Mouse (Mus musculus) midbrain, embryonic 14.5 days (tissue): ENCODE measurements around the gene Ahdc1. TPM values are rescaled to one million over a fixed set of nuclear protein-coding genes. Genes with fewer than 3 reads are reported as not detected.

ENCODE experiments used
- ATAC-seq: fragments of 200-750 bp; cut with Nextera tagmentation; 2 replicates; pipeline ENCODE4 v1.8.0; 2017; ENCODE audit warnings: moderate number of reproducible peaks, moderate library complexity; ENCODE audit not compliant: low FRiP score, low TSS enrichment
- DNase-seq: peaks from one replicate; pipeline ENCODE4 v3.0.0-alpha.2; 2015
- H3K27ac ChIP-seq: fragments of 300-500 bp; sonication (generic); replicated peaks from 2 replicates; pipeline ENCODE4 v1.5.1; 2014; ENCODE audit warnings: mild to moderate bottlenecking, low read depth, low read length, moderate library complexity
- H3K27me3 ChIP-seq: fragments of 300-500 bp; sonication (generic); 2 replicates; pipeline ENCODE4 v1.6.1; 2014; ENCODE audit warnings: low read length, control low read depth, mixed read lengths; ENCODE audit not compliant: control insufficient read depth, insufficient read depth
- H3K36me3 ChIP-seq: fragments of 300-500 bp; sonication (generic); 2 replicates; pipeline ENCODE4 v1.6.1; 2014; ENCODE audit warnings: low read length, control low read depth; ENCODE audit not compliant: control insufficient read depth, insufficient read depth
- H3K4me1 ChIP-seq: fragments of 300-500 bp; sonication (generic); 2 replicates; pipeline ENCODE4 v1.6.1; 2014; ENCODE audit warnings: mild to moderate bottlenecking, antibody characterized with exemption, low read length, control low read depth; ENCODE audit not compliant: control insufficient read depth, insufficient read depth
- H3K4me2 ChIP-seq: fragments of 300-500 bp; sonication (generic); 2 replicates; pipeline ENCODE4 v1.6.1; 2014; ENCODE audit warnings: mild to moderate bottlenecking, low read length, moderate library complexity
- H3K4me3 ChIP-seq: fragments of 300-500 bp; sonication (generic); replicated peaks from 2 replicates; pipeline ENCODE4 v1.5.1; 2014; ENCODE audit warnings: low read depth, low read length
- H3K9ac ChIP-seq: fragments of 300-500 bp; sonication (generic); replicated peaks from 2 replicates; pipeline ENCODE4 v1.6.1; 2014; ENCODE audit warnings: mild to moderate bottlenecking, low read length, moderate library complexity
- H3K9me3 ChIP-seq: fragments of 300-500 bp; sonication (generic); 2 replicates; pipeline ENCODE4 v1.6.1; 2016; ENCODE audit warnings: low read length, control low read depth, mixed read lengths; ENCODE audit not compliant: control insufficient read depth
- WGBS: fragments of 180-500 bp; shearing (Covaris S2); extraction: QIAGEN DNeasy Blood & Tissue Kit; methylation state at CpG from one replicate; pipeline ENCODE4 v1.1.7; 2014; 5-methylcytosine and 5-hydroxymethylcytosine counted together
- polyA plus RNA-seq: library from polyadenylated mRNA; unstranded; fragments of >200 nt; fragmentation: Nextera tagmentation; extraction: Ambion mirVana; gene quantifications from 2 replicates; pipeline ENCODE4 v1.2.1, GENCODE M21; 2014

The Ahdc1 gene
- polyA plus RNA-seq, 1 experiment from 2014 or later: 13.0 TPM

GRCm38 (mm10) chr4:133064791-133065190 lies 53.7 kb downstream of the Ahdc1 start:
- Histone ChIP-seq H3K4me1 (no peaks in the 10 kb centered on the region), H3K4me2 (no peak overlapping the region), H3K27me3 (no peaks in the 10 kb centered on the region), H3K9me3 (no peaks in the 10 kb centered on the region), H3K27ac (no peak overlapping the region), H3K36me3 (peaks cover 75% of the 10 kb centered on the region), H3K9ac (no peak overlapping the region), H3K4me3 (no peak overlapping the region)
- no peak for DNase-seq
- no peak for ATAC-seq
- 98% methylated on average over 19 of the region's 19 CpGs for WGBS

DNA sequence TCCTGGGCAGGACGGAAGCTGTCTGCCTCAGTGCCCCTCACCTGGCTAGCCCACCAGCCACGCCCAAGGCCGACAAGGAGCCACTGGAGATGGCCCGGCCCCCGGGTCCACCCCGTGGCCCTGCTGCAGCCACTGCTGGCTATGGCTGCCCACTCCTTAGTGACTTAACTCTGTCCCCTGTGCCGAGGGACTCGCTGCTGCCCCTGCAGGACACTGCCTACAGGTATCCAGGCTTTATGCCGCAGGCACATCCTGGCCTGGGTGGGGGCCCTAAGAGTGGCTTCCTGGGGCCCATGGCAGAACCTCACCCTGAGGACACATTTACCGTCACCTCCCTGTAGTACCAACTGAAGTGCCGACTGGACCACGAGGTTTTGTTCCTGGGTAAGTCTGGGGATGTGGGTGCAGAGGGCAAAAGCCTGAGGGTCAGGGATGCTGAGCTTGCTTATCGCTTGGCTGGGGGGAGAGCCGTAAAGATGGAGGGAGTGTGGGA lies 54.9 kb downstream of the Ahdc1 start:
- Histone ChIP-seq H3K9ac (no peak overlapping the region), H3K4me1 (no peaks in the 10 kb centered on the region), H3K4me3 (no peak overlapping the region), H3K27ac (no peak overlapping the region), H3K9me3 (no peaks in the 10 kb centered on the region), H3K36me3 (peaks cover 74% of the 10 kb centered on the region), H3K4me2 (no peak overlapping the region), H3K27me3 (no peaks in the 10 kb centered on the region)
- ATAC-seq (no peak), DNase-seq (no peak)
- WGBS: 94% methylated on average over 14 of the region's 14 CpGs

- Histone ChIP-seq H3K4me3 (no peak overlapping the region), H3K4me1 (peaks cover 10% of the 10 kb centered on the region)
- DNase-seq: no peak
These were observed 57.5 kb downstream of the Ahdc1 start for GRCm38 (mm10) chr4:133068400-133069138.

DNA sequence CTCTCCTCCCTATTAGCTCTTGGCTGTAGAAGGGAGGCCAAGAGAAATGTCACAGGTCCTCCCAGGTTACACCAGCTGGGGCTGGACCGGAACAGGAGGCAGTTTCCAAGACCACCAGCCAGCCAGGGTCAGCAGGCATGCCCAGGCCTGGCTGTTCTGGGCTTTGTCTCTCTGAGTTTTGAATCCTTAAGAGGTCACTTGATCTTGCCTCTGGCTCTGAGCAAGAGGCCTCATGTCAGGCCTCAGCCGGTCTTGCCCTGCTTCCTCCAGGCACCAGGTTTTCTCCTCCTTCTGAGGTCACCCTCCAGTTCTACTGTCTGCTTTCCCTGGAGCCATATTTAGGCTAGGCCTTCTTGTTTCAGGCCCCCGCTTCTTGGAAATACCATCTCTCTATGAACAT lies 59.3 kb downstream of the Ahdc1 start:
- H3K9me3 ChIP-seq: no peaks in the 10 kb centered on the region
- peaks cover 27% of the 10 kb centered on the region for H3K4me1 ChIP-seq
- 0 out of 2 replicates have a peak overlapping the region, but pooled peaks have one; percentile 2 for H3K9ac ChIP-seq
- no peaks in the 10 kb centered on the region for H3K27me3 ChIP-seq
- H3K4me2 ChIP-seq: no peak overlapping the region
- H3K36me3 ChIP-seq: peaks cover 37% of the 10 kb centered on the region
- ATAC-seq (no peak), DNase-seq (no peak)
- no peak overlapping the region for H3K4me3 ChIP-seq
- WGBS: 88% methylated on average over 3 of the region's 3 CpGs
- no peak overlapping the region; the same call in 1 of the 2 replicates for H3K27ac ChIP-seq

More at GRCm38 (mm10) chr4:133068400-133069138, 57.5 kb downstream of the Ahdc1 start:
- ATAC-seq: no peak
- Histone ChIP-seq H3K9me3 (no peaks in the 10 kb centered on the region), H3K9ac (no peak overlapping the region), H3K27ac (0 out of 2 replicates have a peak overlapping the region, but pooled peaks have one; percentile 6), H3K36me3 (peaks cover 52% of the 10 kb centered on the region), H3K27me3 (no peaks in the 10 kb centered on the region), H3K4me2 (no peak overlapping the region)
- WGBS: 70% methylated on average over 12 of the region's 12 CpGs

GRCm38 (mm10) chr4:133070821-133071372 lies 59.8 kb downstream of the Ahdc1 start:
- Histone ChIP-seq H3K9me3 (no peaks in the 10 kb centered on the region), H3K36me3 (peaks cover 32% of the 10 kb centered on the region), H3K27ac (no peak overlapping the region; the same call in 1 of the 2 replicates), H3K27me3 (no peaks in the 10 kb centered on the region), H3K9ac (no peak overlapping the region), H3K4me2 (no peak overlapping the region), H3K4me1 (peaks cover 27% of the 10 kb centered on the region), H3K4me3 (no peak overlapping the region)
- ATAC-seq (no peak), DNase-seq (no peak)
- 95% methylated on average over 5 of the region's 5 CpGs for WGBS

DNA sequence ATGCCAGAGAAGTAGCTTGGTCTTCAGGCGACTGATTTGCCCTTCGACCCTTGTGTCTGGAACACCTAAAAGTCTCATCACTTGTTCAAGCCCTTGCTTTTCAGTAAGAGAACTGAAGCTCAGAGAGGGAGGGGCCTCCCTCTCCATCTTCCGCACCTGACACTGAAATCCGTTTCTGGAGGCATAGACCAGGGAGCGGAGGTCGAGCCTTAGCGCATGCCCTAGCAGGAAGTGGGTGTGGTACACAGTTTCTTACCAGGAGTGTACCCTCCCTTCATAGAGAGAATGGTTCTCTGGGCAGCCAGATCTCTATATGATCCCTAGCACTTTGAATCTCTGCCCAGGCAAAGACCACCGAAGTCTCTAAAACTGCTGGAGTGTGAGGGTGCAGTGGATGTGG lies 62.1 kb downstream of the Ahdc1 start:
- peaks cover 27% of the 10 kb centered on the region for H3K4me1 ChIP-seq
- H3K27ac ChIP-seq: peak overlapping the region; percentile 77
- H3K9me3 ChIP-seq: no peaks in the 10 kb centered on the region
- no peak overlapping the region for H3K9ac ChIP-seq
- ATAC-seq (no peak), DNase-seq (no peak)
- H3K36me3 ChIP-seq: peaks cover 27% of the 10 kb centered on the region; the same call in 1 of the 2 replicates
- H3K4me2 ChIP-seq: no peak overlapping the region
- no peaks in the 10 kb centered on the region for H3K27me3 ChIP-seq
- H3K4me3 ChIP-seq: no peak overlapping the region
- 55% methylated on average over 8 of the region's 8 CpGs for WGBS

DNA sequence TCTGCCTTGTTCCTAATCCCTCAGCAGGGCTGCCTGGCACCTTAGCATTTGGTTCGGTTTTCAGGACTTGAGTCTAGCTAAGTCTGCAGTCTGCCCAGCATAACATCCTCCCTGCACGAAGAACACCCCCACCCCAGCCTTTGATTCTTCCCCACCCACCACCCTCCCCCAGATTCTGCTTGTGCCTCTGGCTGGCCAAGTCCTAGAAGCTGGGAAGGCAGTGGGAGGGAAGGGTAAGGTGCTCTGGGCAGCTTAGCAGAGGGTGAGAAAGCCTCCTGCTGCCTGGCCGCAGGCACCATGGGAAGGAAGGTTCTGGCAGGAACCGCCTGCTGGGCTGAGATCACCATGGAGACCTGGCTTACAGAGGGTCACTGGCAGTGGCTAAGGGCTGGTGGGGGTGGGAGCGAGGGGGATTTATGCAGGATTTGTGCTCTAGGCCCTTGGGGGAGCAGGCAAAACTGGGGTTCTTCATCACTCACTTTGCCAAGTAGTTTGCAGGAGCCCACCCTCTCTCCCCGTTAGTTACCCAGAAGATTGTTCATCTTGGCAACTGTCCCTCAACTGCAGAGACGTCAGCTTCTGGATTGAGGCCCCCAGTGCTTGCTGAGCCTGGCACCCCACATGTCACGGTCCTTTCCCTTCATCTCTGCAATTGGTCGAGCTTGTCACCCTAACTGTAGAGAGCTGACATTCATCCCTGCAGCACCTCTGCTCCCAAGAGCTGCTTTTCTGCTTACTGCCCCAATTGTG lies 63.2 kb downstream of the Ahdc1 start:
- Histone ChIP-seq H3K4me2 (peak overlapping the region; percentile 3; the same call in 1 of the 2 replicates), H3K4me1 (peaks cover 30% of the 10 kb centered on the region)
- peak; percentile 55; the same call in 1 of the 2 replicates for ATAC-seq

DNA sequence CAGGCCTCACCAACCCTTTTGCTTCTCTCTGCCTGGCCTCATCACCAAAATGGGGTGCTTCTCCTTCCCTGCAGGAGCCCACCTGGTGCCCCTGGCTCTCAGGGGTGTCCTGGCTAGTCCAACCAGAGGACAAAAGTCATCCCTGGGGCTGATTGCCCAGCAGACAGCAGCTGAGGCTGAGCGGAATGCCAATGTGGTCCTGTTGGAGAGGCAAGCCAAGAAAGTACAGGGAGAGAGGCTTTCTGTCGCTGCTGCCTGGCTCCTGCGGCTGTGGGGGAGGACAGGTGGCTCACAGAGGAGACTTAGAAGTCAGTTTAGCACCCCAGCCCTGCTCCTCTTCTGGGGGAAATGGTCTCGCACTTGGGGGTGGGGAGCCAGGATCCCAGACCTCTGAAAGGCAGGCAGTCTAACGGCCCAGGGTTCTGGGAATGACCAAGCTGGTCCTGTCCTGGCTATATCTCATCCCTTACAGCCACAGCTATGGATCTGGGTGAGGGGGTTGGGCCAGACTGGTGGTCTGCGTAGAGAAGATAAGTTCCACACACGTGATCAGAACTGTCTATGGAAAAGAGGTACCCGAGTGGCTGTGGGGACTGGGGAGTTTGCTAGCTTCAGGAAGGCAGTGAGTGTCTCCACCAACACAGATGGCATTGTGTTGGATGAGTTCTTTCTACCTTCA lies 64.0 kb downstream of the Ahdc1 start:
- no peak for ATAC-seq
- H3K27me3 ChIP-seq: no peaks in the 10 kb centered on the region
- WGBS: 50% methylated on average over 8 of the region's 8 CpGs
- H3K27ac ChIP-seq: peak overlapping the region; percentile 77
- H3K9ac ChIP-seq: no peak overlapping the region
- H3K4me3 ChIP-seq: no peak overlapping the region
- peaks cover 28% of the 10 kb centered on the region for H3K36me3 ChIP-seq
- peak; percentile 52 for DNase-seq
- H3K4me2 ChIP-seq: no peak overlapping the region
- peaks cover 32% of the 10 kb centered on the region for H3K4me1 ChIP-seq
- no peaks in the 10 kb centered on the region for H3K9me3 ChIP-seq

More for the DNA sequence above, 63.2 kb downstream of the Ahdc1 start:
- 10% methylated on average over 9 of the region's 9 CpGs for WGBS
- peak; percentile 71 for DNase-seq
- Histone ChIP-seq H3K4me3 (no peak overlapping the region), H3K27me3 (no peaks in the 10 kb centered on the region), H3K27ac (peak overlapping the region; percentile 77), H3K9ac (no peak overlapping the region; the same call in 1 of the 2 replicates), H3K36me3 (peaks cover 34% of the 10 kb centered on the region), H3K9me3 (no peaks in the 10 kb centered on the region)
